Mouse (Mus musculus) CH12.LX (cell line): ENCODE results near the gene Smim14. TPM values are rescaled to one million over a fixed set of nuclear protein-coding genes. Genes with fewer than 3 reads are reported as not detected.

ENCODE experiments used
- DNase-seq: peaks from one replicate; pipeline ENCODE4 v3.0.0-alpha.2; 2013; ENCODE audit errors: extremely low read depth
- H3K27ac ChIP-seq: 2 replicates; pipeline ENCODE4 v1.5.1; 2012; ENCODE audit warnings: low read depth, mild to moderate bottlenecking, control low read depth, moderate library complexity; ENCODE audit not compliant: insufficient read depth
- H3K27me3 ChIP-seq: replicated peaks from 2 replicates; pipeline ENCODE3; 2012; ENCODE audit warnings: inconsistent platforms
- H3K36me3 ChIP-seq, 2 experiments: replicated peaks in 1 of 2; 2 replicates each; pipeline versions ENCODE3 to v1.6.1; 2012; ENCODE audit warnings: inconsistent platforms in 1 of 2, low read length in 1 of 2, mild to moderate bottlenecking in 1 of 2, mixed read lengths in 1 of 2, moderate library complexity in 1 of 2; ENCODE audit not compliant: control insufficient read depth in 1 of 2, insufficient read depth in 1 of 2
- H3K4me1 ChIP-seq, 2 experiments: 2 replicates each; pipeline ENCODE4 v1.6.1; 2012; ENCODE audit warnings: inconsistent platforms in 1 of 2, moderate library complexity in 1 of 2; ENCODE audit not compliant: insufficient read depth in 2 of 2, control insufficient read depth in 1 of 2
- H3K4me2 ChIP-seq: 2 replicates; pipeline ENCODE4 v1.6.1; 2012; ENCODE audit warnings: low read depth, mild to moderate bottlenecking, control low read depth; ENCODE audit not compliant: poor library complexity, insufficient read depth, severe bottlenecking
- H3K4me3 ChIP-seq, 3 experiments: fragments of 150-350 bp in 1 of 3; sonication (generic) in 1 of 3; replicated peaks in 1 of 3; 2 replicates each; pipeline versions ENCODE3 to v1.5.1; 2011 to 2012; ENCODE audit warnings: low read depth in 2 of 3, low read length in 2 of 3, mild to moderate bottlenecking in 2 of 3, moderate library complexity in 2 of 3, control low read depth in 1 of 3, improper control_type of control experiment in 1 of 3, inconsistent platforms in 1 of 3, mixed read lengths in 1 of 3; ENCODE audit not compliant: poor library complexity in 1 of 3
- H3K79me2 ChIP-seq: replicated peaks from 2 replicates; pipeline ENCODE4 v1.6.1; 2012; ENCODE audit warnings: mild to moderate bottlenecking, moderate library complexity; ENCODE audit not compliant: control insufficient read depth, poor library complexity, insufficient read depth, severe bottlenecking; ENCODE audit errors: extremely low read depth
- H3K9ac ChIP-seq: 2 replicates; pipeline ENCODE4 v1.6.1; 2012; ENCODE audit warnings: low read depth, mild to moderate bottlenecking, control low read depth, moderate library complexity; ENCODE audit not compliant: insufficient read depth
- H3K9me3 ChIP-seq: replicated peaks from 2 replicates; pipeline ENCODE3; 2012; ENCODE audit warnings: low read length, inconsistent platforms, mixed read lengths
- BHLHE40 ChIP-seq: IDR thresholded peaks from 2 replicates; pipeline ENCODE4 v1.6.1; 2011; ENCODE audit warnings: mild to moderate bottlenecking, low read depth, low read length, improper control_type of control experiment
- CTCF ChIP-seq, 2 experiments: IDR thresholded peaks in 1 of 2; conservative IDR thresholded peaks in 1 of 2; 2 replicates each; pipeline ENCODE4 v1.5.1; 2011 to 2012; ENCODE audit warnings: low read depth in 2 of 2, low read length in 2 of 2, improper control_type of control experiment in 1 of 2, inconsistent platforms in 1 of 2, mild to moderate bottlenecking in 1 of 2, moderate library complexity in 1 of 2
- HCFC1 ChIP-seq: IDR thresholded peaks from 2 replicates; pipeline ENCODE4 v1.6.1; 2012; ENCODE audit warnings: low read depth, mild to moderate bottlenecking, inconsistent platforms, low read length, improper control_type of control experiment
- IRF4 ChIP-seq: IDR thresholded peaks from 2 replicates; pipeline ENCODE4 v1.6.1; 2014; ENCODE audit warnings: low read depth, mild to moderate bottlenecking, inconsistent platforms, low read length, improper control_type of control experiment
- JUN ChIP-seq: IDR thresholded peaks from 2 replicates; pipeline ENCODE4 v1.6.1; 2011; ENCODE audit warnings: low read depth, mild to moderate bottlenecking, low read length, improper control_type of control experiment, moderate library complexity; ENCODE audit not compliant: insufficient read depth
- MXI1 ChIP-seq: IDR thresholded peaks from 2 replicates; pipeline ENCODE4 v1.6.1; 2011; ENCODE audit warnings: mild to moderate bottlenecking, low read depth, low read length, improper control_type of control experiment
- NRF1 ChIP-seq: IDR thresholded peaks from 2 replicates; pipeline ENCODE4 v1.6.1; 2014; ENCODE audit warnings: low read depth, mild to moderate bottlenecking, inconsistent platforms, low read length, improper control_type of control experiment, moderate library complexity
- POLR2A ChIP-seq: IDR thresholded peaks from 2 replicates; pipeline ENCODE4 v1.6.1; 2011; ENCODE audit warnings: low read depth, mild to moderate bottlenecking, improper control_type of control experiment, low read length
- POLR2AphosphoS2 ChIP-seq: IDR thresholded peaks from 2 replicates; pipeline ENCODE4 v1.6.1; 2011; ENCODE audit warnings: low read depth, low read length, improper control_type of control experiment
- RAD21 ChIP-seq: IDR thresholded peaks from 2 replicates; pipeline ENCODE4 v1.6.1; 2011; ENCODE audit warnings: low read depth, mild to moderate bottlenecking, low read length, improper control_type of control experiment, moderate library complexity
- RCOR1 ChIP-seq: conservative IDR thresholded peaks from 2 replicates; pipeline ENCODE4 v1.6.1; 2012; ENCODE audit warnings: low read depth, mild to moderate bottlenecking, inconsistent platforms, low read length, improper control_type of control experiment
- SIN3A ChIP-seq: IDR thresholded peaks from 2 replicates; pipeline ENCODE4 v1.6.1; 2012; ENCODE audit warnings: low read length, improper control_type of control experiment, inconsistent platforms
- SMC3 ChIP-seq: IDR thresholded peaks from 2 replicates; pipeline ENCODE4 v1.6.1; 2011; ENCODE audit warnings: low read depth, low read length, improper control_type of control experiment
- UBTF ChIP-seq: IDR thresholded peaks from 2 replicates; pipeline ENCODE4 v1.6.1; 2012; ENCODE audit warnings: low read depth, mild to moderate bottlenecking, inconsistent platforms, low read length, improper control_type of control experiment, moderate library complexity
- USF1 ChIP-seq: IDR thresholded peaks from 2 replicates; pipeline ENCODE4 v1.6.1; 2014; ENCODE audit warnings: low read depth, mild to moderate bottlenecking, inconsistent platforms, low read length, improper control_type of control experiment
- ZKSCAN1 ChIP-seq: IDR thresholded peaks from 2 replicates; pipeline ENCODE4 v1.6.1; 2012; ENCODE audit warnings: low read depth, inconsistent platforms, low read length, improper control_type of control experiment, borderline replicate concordance
- ZNF384 ChIP-seq: IDR thresholded peaks from 2 replicates; pipeline ENCODE4 v1.6.1; 2012; ENCODE audit warnings: low read depth, low read length, improper control_type of control experiment, inconsistent platforms
- dilution Hi-C: fragments of 300-500 bp; cut with MboI; formaldehyde crosslinking; loops from 2 replicates; pipeline ENCODE4 v1.14.3; 2020; ENCODE audit warnings: low sequenced_read_pairs; ENCODE audit not compliant: extremely low pct_unique_long_range_greater_than_20kb, extremely low pct_ligation_motif_present
- in situ Hi-C: fragments of 300-500 bp; cut with MboI; formaldehyde crosslinking; loops from 3 replicates; pipeline ENCODE4 v1.14.3; 2019; ENCODE audit warnings: low sequenced_read_pairs, low pct_ligation_motif_present, low pct_unique_long_range_greater_than_20kb, mixed read lengths
- polyA plus RNA-seq: library from polyadenylated mRNA; unstranded; fragments of >175 nt; gene quantifications from 2 replicates; pipeline ENCODE4 v1.2.1, GENCODE M21; 2012; ENCODE audit warnings: low read depth; ENCODE audit not compliant: insufficient read length
- total RNA-seq, 2 experiments: library from RNA; depleted of rRNA; stranded (reverse); fragments of 300-350 nt in 1 of 2; fragments of >200 nt in 1 of 2; gene quantifications; 2 replicates each; pipeline ENCODE4 v1.2.3; 2012 to 2014

Smim14 gene
- total and polyA plus RNA-seq, 3 experiments, result 11.4 to 50.2 (median 19.7) TPM

DNA sequence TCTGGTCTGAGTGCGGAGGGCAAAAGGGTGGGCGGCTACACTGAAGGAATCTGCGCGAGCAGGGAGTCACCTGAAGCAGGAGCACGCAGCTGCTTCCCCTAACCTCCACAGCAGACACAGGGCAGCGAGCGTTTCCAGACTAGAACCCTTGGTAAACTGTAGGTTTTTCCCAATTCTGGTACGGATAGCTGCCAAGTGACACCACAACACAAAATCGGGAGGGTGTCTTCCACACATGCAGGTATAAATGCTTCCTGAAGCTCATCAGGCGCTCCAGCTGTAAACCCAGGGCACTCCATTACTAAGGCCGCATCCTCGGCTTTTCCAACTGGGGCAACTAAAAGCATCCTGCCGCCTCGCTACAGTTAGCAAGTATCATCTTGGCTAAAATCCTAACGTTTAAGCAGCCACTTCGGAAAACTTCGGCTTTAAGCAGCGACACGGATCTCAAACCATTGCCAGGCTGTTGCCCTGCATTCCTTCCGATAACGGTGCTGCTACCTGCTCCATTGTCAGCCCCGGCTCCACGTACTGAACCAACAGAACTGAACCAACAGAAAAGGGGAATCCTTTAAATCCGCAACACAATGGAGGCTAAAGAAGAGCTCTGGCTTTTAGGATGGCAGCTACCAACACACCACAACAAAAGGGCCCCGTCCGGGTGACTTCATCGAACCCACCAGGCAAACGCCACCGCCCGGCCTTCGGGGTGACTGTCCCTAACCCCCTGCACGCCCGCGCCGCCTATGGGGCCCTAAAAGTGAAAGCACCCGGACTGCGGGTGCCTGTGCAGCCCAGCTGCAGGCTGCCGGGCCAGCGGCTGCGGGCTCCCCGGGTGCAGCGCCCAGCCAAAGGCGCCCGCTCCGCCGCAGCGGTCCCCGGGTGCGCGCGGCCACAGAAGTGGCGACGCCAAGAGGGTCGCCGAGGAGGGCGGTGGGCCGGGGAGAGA, 44.9 kb downstream of the Smim14 start:
- peak overlapping the region; percentile 73 for H3K9ac ChIP-seq
- in situ Hi-C loops (no loop called here), dilution Hi-C loops (no loop called here)
- H3K9me3 ChIP-seq, result no peaks in the 10 kb centered on the region
- peaks cover 42% of the 10 kb centered on the region for H3K27me3 ChIP-seq
- H3K4me1 ChIP-seq, result peaks cover 3 to 34% of the 10 kb centered on the region in 2 experiments; a peak in 3 of 4 replicates
- peak in 1 of 2 experiments; percentile 60; a peak in 2 of 4 replicates for TF ChIP-seq CTCF (conservative IDR thresholded peaks at IDR 0.05 in 1 of 2, IDR thresholded peaks at IDR 0.05 in 1 of 2; ENCODE audit: low read depth in 2 of 2, low read length in 2 of 2)
- TF ChIP-seq ZKSCAN1, result no peak
- TF ChIP-seq SIN3A, result no peak; the same call in 1 of the 2 replicates
- no peak for TF ChIP-seq POLR2A
- no peak for TF ChIP-seq MXI1
- TF ChIP-seq RCOR1, result no peak
- peak; percentile 8; the same call in 1 of the 2 replicates for TF ChIP-seq IRF4
- no peak for TF ChIP-seq POLR2AphosphoS2
- peak; percentile 43; the same call in 1 of the 2 replicates for TF ChIP-seq NRF1
- TF ChIP-seq UBTF, result peak; percentile 92
- peak; percentile 23 for TF ChIP-seq SMC3
- no peak for TF ChIP-seq ZNF384
- no peak for TF ChIP-seq RAD21
- TF ChIP-seq BHLHE40, result no peak
- TF ChIP-seq, all 38 proteins: peak for 5
- Histone ChIP-seq H3K4me3 (peak overlapping the region; percentile 53 to 88 (median 76)), H3K79me2 (no peaks in the 10 kb centered on the region), H3K36me3 (peaks cover 0 to 3% of the 10 kb centered on the region in 2 experiments), H3K27ac (no peak overlapping the region), H3K4me2 (peak overlapping the region; percentile 95)
- DNase-seq, result peak; percentile 60

DNA sequence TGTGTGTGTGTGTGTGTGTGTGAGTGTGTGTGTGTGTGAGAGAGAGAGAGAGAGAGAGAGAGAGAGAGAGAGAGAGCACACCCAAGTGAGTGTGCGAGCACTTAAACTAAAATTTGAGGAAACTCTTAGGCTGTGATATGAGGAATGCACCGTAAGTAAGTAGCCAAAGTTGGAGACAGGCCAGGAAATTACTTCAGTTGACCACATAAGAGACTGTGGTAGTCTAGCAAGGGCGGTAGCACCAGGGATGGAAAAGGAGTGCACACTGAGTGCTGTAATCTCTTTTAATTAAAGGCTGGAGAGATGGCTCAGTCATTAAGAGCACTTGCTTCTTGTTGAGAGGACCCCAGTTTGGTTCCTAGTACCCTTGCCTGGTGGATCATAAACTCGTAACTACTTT, 47.2 kb downstream of the Smim14 start:
- in situ Hi-C loops, result no loop called here
- H3K4me2 ChIP-seq, result no peak overlapping the region

More for the DNA sequence above, 47.2 kb downstream of the Smim14 start:
- no peaks in the 10 kb centered on the region for H3K9me3 ChIP-seq
- peaks cover 41% of the 10 kb centered on the region for H3K27me3 ChIP-seq
- H3K4me3 ChIP-seq, result no peak overlapping the region
- H3K79me2 ChIP-seq, result no peaks in the 10 kb centered on the region
- no peak for DNase-seq
- TF ChIP-seq USF1 (no peak), JUN (no peak), HCFC1 (no peak)
- dilution Hi-C loops, result no loop called here
- H3K4me1 ChIP-seq, result peaks cover 5 to 48% of the 10 kb centered on the region in 2 experiments; a peak in 3 of 4 replicates
- no peak overlapping the region for H3K9ac ChIP-seq
- no peak overlapping the region for H3K27ac ChIP-seq
- peaks cover 0 to 3% of the 10 kb centered on the region in 2 experiments for H3K36me3 ChIP-seq
